Mouse (Mus musculus) left cerebral cortex, postnatal 14 days (tissue): Measurements from ENCODE around the gene Olfr1101. TPM values are rescaled to one million over a fixed set of nuclear protein-coding genes. Genes with fewer than 3 reads are reported as not detected.

Experiments
- DNase-seq, 2 experiments: peaks; one replicate each; pipeline ENCODE4 v3.0.0; 2021 to 2022; ENCODE audit warnings: low spot score in 2 of 2, mixed read lengths in 1 of 2
- intact Hi-C: fragments of 180-260 bp; cut with DNase I; formaldehyde crosslinking; loops from one replicate; pipeline ENCODE4 v1.15.1; 2025
- long read RNA-seq, 2 experiments: library from polyadenylated mRNA; stranded (forward); transcript quantifications; one replicate each; pipeline ENCODE4 v2.0.0; 2021
- total RNA-seq, 2 experiments: library from RNA; stranded (reverse); gene quantifications; 2 replicates each; pipeline ENCODE4 v1.2.3; 2021

The Olfr1101 gene
- total RNA-seq = not detected
- long read RNA-seq, experiment 1 = 0 reads
- long read RNA-seq, experiment 2 = 0 reads

GRCm38 (mm10) chr2:86991121-86991520, at the start of gene Olfr1101:
TSS of gene Olfr1101 (minus strand) at chr2:86991221.
- intact Hi-C loops = no loop called here
- no peak for DNase-seq

GRCm38 (mm10) chr2:87036431-87036830, 45.4 kb upstream of the Olfr1101 start, which contains the start of gene Olfr1105:
TSS of gene Olfr1105 (minus strand) at chr2:87036531.
- no peak for DNase-seq
- intact Hi-C loops = no loop called here

- intact Hi-C loops = no loop called here
These were observed 36.0 kb upstream of the Olfr1101 start, which contains the start of gene Olfr1104 for GRCm38 (mm10) chr2:87026980-87027379. TSS of gene Olfr1104 (minus strand) at chr2:87027080.

GRCm38 (mm10) chr2:86998098-86998497, 7.1 kb upstream of the Olfr1101 start, which contains the start of gene Olfr1102:
TSS of gene Olfr1102 (plus strand) at chr2:86998398.
- intact Hi-C loops = no loop called here
- no peak for DNase-seq

More at GRCm38 (mm10) chr2:87026980-87027379, 36.0 kb upstream of the Olfr1101 start, which contains the start of gene Olfr1104:
- no peak for DNase-seq

- DNase-seq = no peak
- intact Hi-C loops = no loop called here
These were observed 11.2 kb downstream of the Olfr1101 start, which contains the start of gene Olfr1100 for GRCm38 (mm10) chr2:86979854-86980253. TSS of gene Olfr1100 (minus strand) at chr2:86979954.

- DNase-seq = no peak
- intact Hi-C loops = no loop called here
These were observed 30.4 kb downstream of the Olfr1101 start, which contains the start of gene Olfr1099 for GRCm38 (mm10) chr2:86960593-86960992. TSS of gene Olfr1099 (minus strand) at chr2:86960693.

Other genes with a start within 250 kb of the Olfr1101 start
- gene Olfr1090, start 232.2 kb downstream of the Olfr1101 start, total RNA-seq = not detected
- gene Olfr1093, start 208.7 kb downstream of the Olfr1101 start, total RNA-seq = not detected
- gene Olfr141, start 181.2 kb downstream of the Olfr1101 start, total RNA-seq = not detected
- not detected for gene Olfr1094, start 166.6 kb downstream of the Olfr1101 start, total RNA-seq
- not detected for gene Olfr1095, start 139.5 kb downstream of the Olfr1101 start, total RNA-seq
- gene Gm13723, start 116.4 kb downstream of the Olfr1101 start, total RNA-seq = not detected
- not detected for gene Olfr1097, start 99.0 kb downstream of the Olfr1101 start, total RNA-seq
- gene Olfr1098, start 66.7 kb downstream of the Olfr1101 start, total RNA-seq = not detected
- not detected for gene Olfr1099, start 30.5 kb downstream of the Olfr1101 start, total RNA-seq
- gene Olfr1100, start 11.3 kb downstream of the Olfr1101 start, total RNA-seq = not detected
- not detected for gene Olfr1102, start 7.2 kb upstream of the Olfr1101 start, total RNA-seq
- gene Olfr1104, start 35.9 kb upstream of the Olfr1101 start, total RNA-seq = not detected
- gene Olfr1105, start 45.3 kb upstream of the Olfr1101 start, total RNA-seq = not detected
- gene Olfr1106, start 61.1 kb upstream of the Olfr1101 start, total RNA-seq = not detected
- not detected for gene Olfr1107, start 84.6 kb upstream of the Olfr1101 start, total RNA-seq
- gene Olfr1109, start 104.8 kb upstream of the Olfr1101 start, total RNA-seq = not detected
- gene Olfr259, start 123.3 kb upstream of the Olfr1101 start, total RNA-seq = not detected
- gene Olfr1110, start 149.1 kb upstream of the Olfr1101 start, total RNA-seq = not detected
- gene Olfr1111, start 161.4 kb upstream of the Olfr1101 start, total RNA-seq = not detected
- not detected for gene Olfr1112, start 196.6 kb upstream of the Olfr1101 start, total RNA-seq
- not detected for gene Olfr1113, start 217.7 kb upstream of the Olfr1101 start, total RNA-seq